Mouse (Mus musculus) cerebellum, postnatal 4 days (tissue): ENCODE results near the gene Rasgrp2.
A peak's percentile ranks its signal among the peaks of the same experiment; 100 is the strongest.

ENCODE experiments used
- DNase-seq, 2 experiments: peaks; one replicate each; pipeline ENCODE4 v3.0.0; 2022; ENCODE audit warnings: low spot score in 2 of 2, mixed read lengths in 1 of 2

Rasgrp2 gene

DNA sequence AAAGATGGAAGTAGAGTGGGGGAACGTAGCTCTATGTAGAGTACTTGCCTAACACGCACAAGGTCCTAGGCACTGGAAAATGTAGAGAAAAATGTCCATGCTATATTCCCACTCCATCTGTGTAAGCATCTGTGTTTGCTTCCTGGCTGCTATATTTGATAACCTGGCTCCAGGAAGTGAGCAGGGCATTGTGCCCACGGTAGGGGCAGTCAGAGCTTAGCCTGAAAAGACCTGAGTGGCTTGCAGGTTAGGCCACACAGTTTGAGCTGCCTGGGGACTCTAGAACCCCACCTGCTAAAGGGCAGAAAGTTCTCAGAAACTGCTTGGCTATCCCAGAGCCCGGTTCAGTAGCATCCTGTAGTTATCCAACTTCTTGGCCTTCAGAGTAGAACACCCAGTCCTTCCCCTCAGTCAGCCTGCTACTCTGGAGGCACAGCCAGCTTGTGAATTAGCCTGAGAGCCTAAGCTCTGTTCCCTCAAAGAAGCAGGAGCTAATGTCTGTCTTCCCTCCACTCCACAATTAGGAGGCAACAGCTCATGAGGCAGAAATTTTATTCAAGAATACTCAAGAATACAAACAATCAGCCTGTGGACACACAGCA lies 16.7 kb upstream of the Rasgrp2 start:
- no peak for DNase-seq

DNA sequence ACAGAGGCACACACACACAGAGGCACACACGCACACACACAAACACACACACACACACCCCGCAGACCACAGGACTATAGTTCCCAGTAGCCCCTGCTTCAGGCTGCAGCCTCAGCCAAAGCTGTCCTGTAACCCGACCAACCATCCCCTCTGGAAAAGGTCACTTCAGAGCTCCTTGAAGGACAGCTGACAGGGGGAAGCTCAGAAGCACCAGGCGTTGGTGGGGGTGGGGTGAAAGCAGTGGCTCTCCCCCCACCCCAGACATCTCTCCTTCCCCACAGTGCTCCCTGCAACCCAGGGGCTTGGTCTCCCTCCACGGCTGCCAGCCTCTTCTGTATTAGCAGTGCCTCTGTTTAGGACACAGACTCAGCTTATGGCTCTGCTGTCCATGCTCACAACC lies 15.7 kb upstream of the Rasgrp2 start:
- no peak for DNase-seq

DNA sequence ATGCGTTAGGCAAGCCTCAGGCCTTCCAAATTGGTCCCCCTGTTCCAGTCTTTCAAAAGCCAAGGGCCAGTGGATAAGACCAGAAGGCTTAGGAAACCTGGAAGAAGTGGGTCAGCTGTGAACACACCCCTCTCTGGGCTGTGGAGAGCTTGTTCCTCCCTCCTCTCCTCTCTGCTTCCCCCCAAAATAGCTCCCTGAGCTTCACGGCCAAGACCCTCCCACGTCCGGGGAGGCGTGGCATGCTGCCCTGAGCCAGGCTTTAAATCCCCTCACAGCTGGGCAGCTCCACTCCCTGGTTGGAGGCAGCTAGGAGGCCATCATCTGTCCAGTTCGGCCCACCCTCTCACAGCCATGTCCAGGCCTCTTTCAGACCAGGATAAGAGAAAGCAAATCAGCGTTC lies 15.0 kb upstream of the Rasgrp2 start, which contains the start of gene Pygm:
Gene Pygm (plus strand): TSS at position 272 of the 400 bp plus-strand sequence.
- no peak for DNase-seq

DNA sequence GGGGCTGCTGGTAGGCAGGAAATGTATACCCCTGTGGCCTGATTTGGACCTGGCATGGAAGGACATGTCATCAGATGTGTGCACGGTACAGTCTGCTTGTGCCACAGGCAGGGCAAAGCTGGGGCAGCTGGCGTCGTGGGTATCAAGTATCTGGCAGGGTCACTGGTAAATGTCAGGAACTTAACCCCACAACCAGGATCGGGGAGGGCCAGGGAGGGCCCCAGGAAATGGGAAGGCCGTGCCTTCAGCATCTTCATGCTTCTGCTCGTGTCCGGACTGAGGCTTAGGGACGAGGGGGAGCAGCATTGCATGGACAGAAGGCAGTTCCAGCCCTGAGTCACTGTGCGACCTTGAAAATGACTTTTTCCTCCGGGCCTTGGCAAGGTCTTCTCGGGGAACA lies 14.2 kb upstream of the Rasgrp2 start:
- DNase-seq: no peak

DNA sequence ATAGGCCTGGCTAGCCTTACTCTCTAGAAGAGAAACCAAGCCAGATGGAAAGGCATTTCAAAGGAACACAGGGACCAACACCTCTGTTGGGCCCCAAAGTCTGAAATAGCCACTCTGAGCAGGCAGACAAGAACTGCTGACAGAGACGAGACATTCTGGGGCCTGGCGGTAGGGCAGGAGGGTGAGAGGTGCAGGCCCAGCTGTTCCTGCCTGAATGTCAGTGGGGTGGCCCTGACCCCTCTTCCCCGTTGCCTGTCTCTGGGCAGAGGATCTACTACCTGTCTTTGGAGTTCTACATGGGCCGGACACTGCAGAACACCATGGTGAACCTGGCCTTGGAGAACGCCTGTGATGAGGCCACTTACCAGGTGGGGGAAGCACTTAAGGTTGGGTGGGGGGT lies 13.7 kb upstream of the Rasgrp2 start:
- DNase-seq: no peak

DNA sequence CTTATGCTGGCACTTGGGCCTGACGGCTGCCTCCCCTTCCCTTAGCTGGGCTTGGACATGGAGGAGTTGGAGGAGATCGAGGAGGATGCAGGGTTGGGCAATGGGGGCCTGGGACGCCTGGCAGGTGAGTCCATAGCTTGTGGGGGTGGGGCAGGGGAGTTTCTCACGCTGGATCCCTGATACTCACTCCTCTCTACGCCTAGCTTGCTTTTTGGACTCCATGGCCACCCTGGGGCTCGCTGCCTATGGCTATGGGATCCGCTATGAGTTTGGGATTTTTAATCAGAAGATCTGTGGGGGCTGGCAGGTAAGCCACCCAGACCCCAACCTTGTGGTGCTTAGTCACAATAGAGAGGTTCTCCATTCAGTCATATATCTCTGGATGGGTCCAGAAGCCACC lies 13.3 kb upstream of the Rasgrp2 start:
- DNase-seq: no peak

DNA sequence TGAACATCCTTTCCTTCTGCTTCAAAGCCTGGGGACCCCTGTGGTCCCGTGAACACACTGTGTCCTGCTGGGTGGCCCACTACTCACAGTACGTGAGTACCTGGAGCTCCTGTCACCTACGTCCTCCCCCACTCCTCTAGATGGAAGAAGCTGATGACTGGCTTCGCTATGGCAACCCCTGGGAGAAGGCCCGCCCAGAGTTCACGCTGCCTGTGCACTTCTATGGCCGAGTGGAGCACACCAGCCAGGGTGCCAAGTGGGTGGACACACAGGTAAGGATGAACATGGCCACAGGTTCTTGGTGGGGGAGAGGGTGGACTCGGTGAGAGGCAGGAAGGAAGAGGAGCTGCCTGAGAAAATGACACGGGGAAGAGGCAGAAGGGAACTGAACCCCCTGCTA lies 12.9 kb upstream of the Rasgrp2 start:
- DNase-seq: no peak

DNA sequence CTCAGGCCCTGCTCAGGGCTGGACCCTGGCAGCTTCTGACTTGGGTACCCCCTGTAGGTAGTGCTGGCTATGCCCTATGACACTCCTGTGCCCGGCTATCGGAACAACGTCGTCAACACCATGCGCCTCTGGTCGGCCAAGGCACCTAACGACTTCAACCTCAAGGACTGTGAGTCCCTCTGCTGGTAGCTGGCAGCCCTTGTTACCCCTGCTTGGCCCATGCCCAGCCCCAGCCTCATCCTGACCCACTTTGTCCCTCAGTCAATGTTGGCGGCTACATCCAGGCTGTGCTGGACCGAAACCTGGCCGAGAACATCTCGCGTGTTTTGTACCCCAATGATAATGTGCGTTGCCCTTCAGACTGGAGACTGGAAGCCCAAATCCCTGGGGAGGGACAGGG lies 11.1 kb upstream of the Rasgrp2 start:
- DNase-seq: no peak

DNA sequence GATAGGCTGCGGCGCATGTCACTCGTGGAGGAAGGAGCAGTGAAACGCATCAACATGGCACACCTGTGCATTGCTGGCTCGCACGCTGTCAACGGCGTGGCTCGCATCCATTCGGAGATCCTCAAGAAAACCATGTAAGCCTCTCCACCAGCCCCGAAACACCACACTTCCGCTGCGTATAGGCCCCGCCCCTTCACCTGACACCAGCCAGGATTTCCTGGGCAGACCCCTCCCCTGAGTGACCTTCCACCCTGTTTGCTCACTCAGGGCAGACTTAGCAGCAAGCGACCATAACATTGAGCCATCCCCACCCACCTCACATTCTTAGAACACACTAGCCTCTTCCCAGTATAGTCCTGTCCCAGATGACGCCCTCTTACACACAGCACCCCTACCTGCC lies 9.3 kb upstream of the Rasgrp2 start:
- DNase-seq: no peak

DNA sequence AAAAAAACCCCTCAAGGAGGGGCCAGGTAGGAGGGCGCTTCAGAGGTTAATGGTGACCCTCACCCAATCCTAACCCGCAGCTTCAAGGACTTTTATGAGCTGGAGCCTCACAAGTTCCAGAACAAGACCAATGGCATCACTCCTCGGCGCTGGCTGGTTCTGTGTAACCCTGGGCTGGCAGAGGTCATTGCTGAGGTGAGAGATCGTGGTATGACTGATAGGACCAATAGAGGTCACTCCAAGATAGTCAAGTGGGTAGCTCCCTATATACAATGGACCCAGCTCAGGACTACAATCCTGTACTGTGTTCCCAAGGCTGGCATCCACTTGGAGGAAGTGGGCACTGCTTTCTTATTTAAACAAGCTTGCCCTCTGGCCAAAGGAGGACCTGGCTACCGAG lies 8.9 kb upstream of the Rasgrp2 start:
- no peak for DNase-seq

DNA sequence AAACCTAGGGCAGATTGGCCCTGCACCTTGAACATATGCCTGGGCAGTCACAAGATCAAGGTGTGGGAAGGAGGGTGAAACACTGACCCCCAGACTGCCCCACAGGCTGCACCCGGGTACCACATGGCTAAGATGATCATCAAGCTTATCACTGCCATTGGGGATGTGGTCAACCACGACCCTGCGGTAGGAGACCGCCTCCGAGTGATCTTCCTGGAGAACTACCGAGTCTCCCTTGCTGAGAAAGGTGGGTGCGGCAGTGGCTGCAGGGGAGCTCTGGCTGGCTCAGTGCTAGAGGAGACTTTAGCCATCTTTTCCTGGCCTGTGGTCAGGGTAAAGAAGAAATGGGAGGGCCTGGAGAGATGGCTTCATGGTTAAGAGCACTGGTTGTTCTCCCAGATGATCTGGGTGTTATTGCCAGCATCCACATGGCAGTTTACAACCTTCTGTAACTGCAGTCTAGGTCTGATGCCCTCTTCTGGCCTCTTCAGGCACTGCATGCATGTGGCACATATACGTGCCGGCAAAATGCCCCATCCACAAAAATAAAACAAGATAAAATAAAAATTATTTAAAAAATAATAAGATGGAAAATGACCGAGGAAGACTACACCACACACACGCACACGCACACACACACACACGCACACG lies 6.3 kb upstream of the Rasgrp2 start:
- no peak for DNase-seq

DNA sequence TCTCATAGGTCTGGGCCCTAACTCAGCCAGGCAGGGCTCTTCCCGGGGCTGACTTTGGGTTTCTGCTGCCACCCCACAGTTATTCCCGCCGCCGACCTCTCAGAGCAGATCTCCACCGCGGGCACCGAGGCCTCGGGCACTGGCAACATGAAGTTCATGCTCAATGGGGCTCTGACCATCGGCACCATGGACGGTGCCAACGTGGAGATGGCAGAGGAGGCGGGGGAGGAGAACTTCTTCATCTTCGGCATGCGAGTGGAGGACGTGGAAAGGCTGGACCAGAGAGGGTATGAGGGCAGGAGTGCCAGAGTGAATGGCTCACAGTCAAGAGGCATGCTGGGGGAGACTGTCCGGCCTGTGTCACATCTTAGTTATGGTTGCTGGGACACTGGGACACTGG lies 5.5 kb upstream of the Rasgrp2 start:
- no peak for DNase-seq

DNA sequence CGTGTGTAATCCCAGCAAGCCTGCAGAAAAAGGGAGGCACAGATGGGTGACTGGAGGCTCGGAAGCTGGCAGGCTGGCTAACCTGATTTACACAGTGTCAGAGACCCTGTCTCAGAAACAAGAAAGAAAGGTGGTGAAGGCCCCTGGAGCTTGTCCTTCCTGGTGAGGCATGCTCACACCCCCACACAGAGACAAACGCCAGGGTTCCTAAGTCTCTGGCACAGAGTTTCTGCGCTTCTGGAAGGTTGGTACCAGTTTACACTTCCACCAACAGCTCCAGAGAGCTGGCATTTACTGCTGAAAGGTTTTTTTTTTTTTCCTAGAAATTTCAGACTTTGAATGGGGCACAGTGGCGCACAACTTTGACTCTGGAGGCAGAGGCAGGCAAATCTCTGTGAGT lies 2.9 kb upstream of the Rasgrp2 start:
- no peak for DNase-seq

DNA sequence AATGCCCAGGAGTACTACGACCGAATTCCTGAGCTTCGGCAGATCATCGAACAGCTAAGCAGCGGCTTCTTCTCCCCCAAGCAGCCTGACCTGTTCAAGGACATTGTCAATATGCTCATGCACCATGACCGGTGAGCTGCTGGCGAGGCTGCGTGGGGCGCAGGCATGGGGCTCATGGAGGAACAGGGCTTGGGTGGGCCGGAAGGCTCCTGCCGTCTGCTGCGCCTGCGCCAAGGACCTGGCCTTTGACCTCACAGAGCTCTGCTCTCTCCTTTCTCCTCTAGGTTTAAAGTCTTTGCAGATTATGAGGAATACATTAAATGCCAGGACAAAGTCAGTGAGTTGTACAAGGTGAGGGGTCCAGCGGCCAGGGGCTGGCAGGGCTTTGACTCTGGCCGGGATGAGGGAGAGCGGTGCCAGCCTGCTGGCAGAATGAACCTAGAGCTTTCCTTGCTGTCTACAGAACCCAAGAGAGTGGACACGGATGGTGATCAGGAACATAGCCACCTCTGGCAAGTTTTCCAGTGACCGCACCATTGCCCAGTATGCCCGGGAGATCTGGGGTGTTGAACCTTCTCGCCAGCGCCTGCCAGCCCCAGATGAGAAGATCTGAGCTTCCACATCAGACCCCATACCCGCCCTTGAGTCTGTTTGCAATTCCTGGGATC lies 1.4 kb upstream of the Rasgrp2 start:
- no peak for DNase-seq

DNA sequence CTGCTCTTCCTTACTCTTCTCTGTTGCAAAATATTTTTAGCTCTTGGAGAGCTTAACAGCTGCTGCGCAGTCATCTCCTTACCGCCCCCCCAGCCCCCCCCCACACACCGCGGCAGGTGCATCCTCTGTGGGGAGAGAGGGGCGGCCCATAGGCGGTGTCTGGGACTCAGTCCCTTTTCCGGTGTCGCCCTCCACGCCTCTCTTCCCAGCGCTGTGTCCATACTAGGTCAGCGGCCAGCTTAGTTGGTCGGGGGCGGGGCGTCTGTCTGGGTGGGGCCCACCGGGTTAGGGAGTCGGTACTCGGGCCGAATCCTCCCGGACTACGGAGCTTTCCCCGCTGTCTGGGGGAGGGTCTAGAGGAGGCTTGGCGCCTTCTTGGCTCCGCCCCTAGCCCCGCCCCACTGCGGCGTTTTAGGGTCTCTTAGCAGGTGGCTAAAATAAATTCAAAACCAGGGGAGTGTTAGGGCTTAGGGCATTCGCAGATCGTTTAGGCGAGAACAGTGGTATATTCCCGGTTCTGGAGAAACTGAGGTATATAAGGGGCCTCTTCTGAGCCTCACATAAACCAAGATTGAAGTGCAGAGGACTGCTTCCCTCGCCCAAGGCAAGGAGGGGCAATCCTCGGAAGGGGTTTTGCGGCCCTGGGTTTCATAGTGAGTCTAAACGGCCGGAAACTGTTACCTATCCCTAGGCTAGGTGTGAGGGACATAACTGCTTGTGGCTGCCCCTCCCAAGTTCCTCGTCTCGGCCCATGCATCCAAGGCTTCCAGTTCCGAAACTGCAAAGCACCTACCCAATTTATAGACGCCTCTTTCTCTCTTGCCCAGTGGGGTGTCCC lies 474 bp upstream of the Rasgrp2 start:
- peak in 1 of 2 experiments; percentile 60 for DNase-seq

DNA sequence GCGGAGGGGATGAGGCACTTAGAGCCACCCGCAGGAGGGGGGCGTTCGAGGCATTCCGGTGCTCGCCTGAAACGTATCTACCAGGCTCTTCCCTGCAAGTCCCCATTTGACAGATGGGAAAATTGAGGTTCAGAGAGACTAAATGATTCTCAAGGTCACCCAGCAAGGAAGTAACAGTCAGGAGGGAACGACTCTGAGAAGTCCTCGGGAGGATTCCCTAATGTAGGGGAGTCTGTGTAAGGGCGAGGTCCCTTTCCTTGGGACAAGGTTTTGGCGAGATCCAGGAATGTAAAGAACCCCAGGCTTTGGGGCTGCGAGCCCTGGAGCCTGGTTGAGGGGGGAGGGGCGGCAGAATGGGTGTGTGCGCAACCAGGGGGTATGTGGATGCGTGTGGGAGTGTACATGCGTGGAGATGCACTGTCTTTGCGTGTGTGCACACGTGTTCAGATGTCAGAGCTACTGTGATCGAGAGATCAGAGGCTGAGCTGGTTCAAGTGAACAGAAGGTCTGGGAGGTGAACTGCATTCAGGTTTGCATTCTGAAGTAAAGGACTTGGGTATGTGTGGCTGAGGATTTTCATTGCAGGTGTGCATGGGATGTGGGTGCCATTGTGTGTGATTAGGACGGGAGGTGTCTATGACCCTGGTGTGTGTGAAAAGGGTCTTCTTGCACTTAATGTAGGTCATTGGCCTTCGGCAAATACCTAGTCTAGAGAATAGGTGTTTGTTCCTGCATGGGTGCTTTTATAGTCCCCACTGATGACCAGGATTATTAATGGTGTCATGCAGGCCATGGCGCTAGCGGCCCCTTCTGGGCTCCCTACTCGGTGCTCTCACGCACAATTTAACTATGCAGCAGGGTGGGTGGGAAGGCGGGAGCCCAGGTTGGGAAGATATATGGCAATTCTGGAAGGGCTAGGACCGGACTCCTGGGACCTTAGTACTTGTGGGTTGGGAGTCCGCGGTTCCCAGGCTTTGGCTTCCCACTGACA lies 1.3 kb downstream of the Rasgrp2 start:
- no peak for DNase-seq

DNA sequence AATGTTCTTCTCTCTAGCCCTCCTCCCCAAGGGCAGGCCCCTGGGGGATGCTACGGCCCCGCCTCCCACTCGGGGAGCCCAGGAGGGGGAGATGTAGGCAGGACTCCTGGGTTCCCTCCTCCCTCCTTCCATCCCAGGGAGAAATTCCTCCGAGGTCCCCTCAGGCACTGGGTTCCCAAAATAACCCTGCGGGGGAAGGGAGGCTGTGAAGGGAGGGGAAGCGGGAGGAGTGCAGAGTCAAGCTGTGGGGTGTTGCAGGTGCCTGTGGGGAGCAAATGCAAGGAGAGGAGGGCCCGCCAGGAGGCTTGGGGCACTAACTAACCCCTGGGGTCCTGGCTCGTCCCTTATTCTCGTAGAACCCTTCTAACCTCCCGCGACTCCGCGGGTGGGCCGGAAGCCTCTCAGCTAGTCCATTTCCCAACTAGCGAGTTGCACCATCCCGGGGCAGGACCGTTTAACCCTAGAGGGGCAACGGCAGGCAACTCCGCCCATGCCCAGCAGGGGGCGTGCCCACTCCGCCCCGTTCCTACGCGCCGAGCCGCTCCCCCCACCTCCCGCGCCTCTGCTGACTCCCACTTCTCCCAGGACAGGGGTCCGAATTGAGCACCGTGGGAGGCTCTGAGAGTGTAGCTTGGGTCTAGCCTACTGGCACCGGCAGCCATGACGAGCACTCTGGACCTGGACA lies 2.1 kb downstream of the Rasgrp2 start:
- DNase-seq: peak; percentile 58 to 80

DNA sequence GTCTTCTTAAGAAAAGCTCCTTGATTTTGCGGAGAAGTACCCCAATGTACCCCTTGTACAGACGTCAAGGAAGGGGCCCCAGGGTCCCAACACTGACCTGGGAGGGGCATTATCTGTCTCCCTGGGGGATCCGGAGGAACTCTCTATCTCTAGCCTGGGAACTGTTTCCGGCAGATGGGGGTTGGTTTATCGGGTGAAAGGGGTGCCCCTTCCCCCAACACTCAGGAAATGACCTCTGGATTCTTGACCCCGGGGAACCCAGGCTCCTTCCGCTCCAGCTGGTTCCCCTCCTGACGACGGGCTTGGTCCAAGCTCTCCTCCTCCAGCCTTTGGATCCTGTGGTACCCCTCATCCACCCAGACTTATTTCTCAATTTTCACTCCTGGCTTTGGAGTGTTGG lies 2.8 kb downstream of the Rasgrp2 start:
- DNase-seq: no peak

DNA sequence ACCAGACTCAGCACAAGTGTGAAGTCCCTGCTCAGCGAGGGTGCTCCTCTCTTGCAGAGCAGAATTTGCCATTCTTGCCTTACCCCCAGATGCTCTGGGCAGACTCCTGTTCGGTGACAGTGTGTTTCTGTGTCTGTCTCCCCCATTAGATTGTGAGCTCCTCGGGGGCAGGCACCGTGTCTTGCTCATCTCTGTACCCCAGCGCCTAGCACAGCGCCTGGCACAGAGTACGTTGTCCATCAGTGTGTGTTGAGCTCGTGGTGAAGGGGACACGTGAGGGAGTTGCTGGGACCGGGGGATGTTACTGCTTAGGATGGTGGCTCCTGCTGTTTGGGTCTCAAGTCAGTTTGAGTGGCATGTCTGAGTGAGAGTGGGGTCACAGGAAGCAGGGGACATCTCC lies 4.7 kb downstream of the Rasgrp2 start:
- DNase-seq: no peak

DNA sequence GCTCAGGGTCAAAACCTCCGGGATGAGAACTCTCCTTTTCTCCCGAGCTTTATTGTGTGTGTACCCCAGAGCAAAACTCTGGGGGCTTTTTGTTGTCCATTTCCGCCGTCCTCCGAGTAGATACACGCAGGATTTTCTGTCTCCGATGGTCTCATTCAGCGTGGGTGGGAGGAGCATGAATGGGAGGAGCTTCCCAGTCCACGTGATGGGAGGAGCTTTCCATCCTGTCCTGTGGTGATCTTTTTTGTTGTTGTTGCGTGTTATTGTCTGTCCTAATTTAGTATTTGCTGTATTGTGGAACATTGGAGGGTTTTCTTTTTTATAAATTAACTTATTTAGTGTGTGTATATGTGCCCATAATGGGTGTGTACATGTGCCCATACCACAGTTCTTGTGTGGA lies 6.3 kb downstream of the Rasgrp2 start:
- DNase-seq: no peak

DNA sequence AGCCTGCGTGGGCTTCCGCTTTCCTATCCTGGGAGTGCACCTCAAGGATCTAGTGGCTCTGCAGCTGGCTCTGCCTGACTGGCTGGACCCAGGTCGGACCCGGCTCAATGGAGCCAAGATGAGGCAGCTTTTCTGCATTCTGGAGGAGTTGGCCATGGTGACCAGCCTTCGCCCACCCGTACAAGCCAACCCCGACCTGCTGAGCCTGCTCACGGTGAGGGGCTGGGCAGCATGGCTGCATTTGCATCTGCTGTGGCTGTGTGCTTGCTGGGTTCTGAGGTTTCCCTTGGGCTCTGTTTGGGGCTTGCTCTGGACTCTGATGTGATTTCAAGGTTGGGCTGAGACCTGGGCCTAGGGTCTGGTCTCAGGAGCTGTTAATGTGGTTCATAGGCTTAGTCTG lies 8.0 kb downstream of the Rasgrp2 start:
- DNase-seq: no peak
